Mouse (Mus musculus): ENCODE measurements around the gene Hivep3.

The Hivep3 gene

DNA sequence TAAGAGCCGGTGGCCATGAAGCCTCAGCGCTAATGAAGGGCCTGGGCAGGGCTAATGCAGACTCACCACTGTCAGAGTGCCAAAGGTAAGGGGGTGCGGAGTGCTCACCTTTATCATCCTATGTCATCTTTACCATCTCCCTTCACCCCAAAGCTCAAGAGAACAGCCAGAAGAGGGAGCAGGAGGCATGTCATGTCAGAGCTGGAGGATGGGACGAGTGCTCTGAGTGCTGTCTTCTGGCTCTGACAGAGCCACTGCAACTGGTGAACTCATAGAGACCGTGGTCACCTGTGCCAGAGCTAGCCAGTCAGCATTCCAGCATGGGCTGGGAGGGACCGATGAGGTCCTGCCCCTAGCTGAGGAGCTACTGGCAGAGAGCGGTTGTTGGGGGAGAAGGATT lies 27.2 kb downstream of the Hivep3 start:
- DNase-seq (ENCODE audit: low spot score in 2 of 2) = no peak

DNA sequence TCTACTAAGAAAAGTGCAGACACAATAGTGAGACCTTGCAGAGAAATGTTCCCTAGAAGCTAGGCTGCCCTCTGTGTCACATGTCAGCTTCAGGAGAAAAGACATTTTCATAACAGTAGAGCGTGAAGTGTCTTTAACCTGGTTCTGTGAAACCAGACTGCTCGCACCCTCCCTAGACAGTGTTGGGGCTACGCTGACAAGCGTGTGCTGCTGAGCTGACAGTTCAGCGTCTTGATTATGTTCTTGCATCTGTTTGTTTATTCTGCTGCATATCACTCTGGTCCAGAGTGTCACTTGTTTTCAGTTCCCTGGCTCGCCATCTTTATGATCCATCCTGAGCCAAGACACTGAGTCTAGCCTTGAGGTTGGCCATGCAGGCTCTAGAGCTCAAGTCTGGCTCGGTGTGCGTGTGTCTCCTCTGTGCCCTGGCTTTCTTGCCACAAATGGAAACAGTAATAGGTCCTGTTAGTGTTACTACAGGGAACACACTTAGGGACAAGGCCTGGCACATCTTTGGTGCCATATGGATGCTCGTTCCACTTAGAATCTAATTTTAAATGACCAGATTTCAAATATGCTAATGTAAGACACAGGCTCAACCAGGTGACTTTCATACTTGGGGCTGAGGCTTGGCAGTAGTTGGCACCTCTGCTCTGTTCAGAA lies 28.0 kb downstream of the Hivep3 start:
- no peak for DNase-seq (ENCODE audit: low spot score in 2 of 2)

DNA sequence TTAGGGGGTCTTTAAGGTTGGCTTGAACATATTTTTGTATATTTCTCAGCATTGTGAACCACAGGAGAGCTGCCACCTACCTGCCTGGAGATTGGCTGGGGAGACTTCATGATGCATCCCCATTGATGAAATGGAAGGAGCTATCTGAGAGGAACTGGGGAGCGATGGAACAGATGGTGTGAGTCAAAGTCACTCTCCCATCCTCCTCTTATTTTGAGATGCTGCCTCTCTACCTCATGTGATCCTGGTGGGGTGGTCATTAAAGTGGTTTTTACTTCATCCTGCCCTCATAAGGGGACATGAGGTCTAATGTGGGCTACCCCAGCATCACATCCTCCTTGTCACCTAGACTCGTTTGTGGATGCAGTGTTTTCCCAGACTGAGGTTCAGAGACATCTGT lies 28.6 kb downstream of the Hivep3 start:
- no peak for DNase-seq (ENCODE audit: low spot score in 2 of 2)

DNA sequence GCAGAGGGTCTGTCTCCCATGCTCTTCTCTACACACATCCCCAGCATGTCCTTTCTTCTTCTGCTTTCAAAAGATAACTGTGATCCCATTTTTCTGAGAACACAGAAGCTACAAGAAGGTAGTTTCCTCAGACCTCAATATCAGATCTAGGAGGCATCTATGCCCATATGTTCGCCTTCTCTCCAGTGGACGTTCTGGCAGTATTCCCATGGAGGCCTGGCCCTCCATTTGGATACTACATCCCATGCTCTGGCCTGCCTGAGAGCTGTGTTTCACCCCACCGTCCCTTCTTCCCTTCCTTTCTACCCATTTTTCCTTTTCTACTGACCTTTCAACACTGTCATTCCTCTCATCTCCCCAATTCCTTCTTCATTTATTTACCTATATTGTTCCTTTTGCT lies 34.5 kb downstream of the Hivep3 start:
- no peak for DNase-seq (ENCODE audit: low spot score in 2 of 2)

DNA sequence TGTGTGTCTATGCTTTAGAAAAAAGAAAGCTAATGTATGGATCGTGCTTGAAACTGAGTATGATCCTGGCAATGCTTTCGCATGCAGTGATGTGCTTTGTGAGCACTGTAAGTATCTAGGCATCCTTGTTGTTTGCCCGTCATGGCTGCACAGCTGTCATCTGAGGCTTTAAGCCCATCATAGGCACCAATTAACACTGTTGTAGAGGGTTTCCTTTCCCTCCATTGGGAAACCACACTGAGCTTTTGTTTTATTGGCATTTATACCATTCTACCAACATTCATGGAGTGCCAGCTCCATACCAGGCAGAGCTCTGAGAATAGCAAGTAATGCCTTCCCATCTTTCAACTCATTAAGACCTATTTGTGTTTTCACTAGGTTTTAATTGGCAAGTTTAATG lies 42.3 kb downstream of the Hivep3 start:
- no peak for DNase-seq (ENCODE audit: low spot score in 2 of 2)

DNA sequence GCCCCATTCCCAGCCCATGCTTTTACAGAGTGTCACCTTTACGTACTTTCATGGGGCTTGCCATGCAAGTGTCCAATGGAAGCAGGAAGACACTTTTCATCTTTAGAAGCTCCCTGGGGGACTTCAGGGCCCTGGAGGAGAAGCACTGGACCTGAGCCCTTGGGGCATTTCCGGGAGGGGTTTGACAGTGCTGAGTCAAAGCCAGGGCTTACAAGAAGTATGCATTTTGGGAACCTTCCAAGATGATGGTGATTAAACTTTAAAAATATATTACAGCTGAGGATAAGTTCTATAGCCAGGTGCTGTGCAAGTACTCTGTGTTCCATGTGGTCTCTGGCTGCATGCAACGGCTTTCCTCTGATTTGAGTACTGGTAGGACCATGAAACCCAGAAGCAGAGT lies 43.6 kb downstream of the Hivep3 start:
- no peak for DNase-seq (ENCODE audit: low spot score in 2 of 2)

DNA sequence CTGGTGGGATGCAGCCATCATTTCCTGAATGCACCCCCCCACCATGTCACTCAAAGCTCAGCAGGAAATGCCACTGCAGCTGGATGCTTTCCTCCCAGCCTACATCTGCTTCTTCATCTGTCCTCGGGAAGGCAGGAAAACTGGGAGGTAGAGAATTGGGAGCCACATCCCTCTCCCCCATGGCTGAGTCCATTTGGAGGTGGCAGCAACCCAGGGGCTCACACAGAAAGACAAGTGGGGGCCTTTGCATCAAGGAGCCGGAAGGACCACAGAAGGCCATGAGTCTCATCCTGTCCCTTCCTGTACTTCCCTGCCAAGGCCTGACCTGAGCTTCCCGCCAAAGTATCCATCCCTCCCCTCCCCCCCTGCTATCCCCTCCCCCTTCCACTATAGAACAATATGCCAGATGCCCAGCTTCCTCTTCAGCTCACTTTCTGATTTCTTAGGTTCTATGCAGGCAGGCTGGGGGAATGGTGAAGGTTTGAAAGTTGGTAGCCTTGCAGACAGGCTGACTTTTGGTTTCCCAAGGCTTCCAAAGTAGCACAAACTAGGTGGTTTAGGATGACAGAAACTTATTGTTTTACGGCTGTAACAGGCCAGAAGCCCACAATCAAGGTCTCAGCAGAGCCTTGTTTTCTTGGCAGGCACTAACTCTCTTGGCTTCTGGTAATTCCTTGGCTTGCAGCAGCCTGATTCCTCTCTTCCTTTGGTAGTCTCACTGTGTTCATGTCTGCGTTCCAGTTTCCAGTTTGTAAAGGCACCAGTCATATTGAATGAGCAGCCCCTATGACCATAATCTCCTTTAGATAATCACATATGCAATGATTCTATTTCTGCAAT lies 46.2 kb downstream of the Hivep3 start:
- DNase-seq (ENCODE audit: low spot score in 2 of 2) = no peak

DNA sequence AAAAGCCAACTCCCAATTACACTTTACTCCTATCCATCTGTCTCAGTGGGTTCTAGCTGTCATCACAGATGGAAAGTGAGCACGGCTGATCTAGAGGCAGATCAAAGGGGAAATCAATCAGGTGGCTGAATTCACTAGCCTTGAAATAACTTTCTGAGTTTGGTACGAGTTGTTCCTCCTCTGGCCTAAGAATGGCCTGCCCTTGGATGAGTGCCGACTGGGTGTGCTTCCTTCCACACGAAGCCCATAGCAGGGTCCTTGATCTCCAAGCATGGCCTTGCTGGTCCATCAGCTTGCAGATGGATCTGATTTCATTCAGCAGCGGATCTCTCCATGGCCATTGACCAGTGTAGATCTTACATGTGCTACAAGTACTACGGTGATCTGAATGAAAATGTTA lies 47.3 kb downstream of the Hivep3 start:
- peak in 1 of 2 experiments; percentile 35 for DNase-seq (ENCODE audit: low spot score in 2 of 2)

DNA sequence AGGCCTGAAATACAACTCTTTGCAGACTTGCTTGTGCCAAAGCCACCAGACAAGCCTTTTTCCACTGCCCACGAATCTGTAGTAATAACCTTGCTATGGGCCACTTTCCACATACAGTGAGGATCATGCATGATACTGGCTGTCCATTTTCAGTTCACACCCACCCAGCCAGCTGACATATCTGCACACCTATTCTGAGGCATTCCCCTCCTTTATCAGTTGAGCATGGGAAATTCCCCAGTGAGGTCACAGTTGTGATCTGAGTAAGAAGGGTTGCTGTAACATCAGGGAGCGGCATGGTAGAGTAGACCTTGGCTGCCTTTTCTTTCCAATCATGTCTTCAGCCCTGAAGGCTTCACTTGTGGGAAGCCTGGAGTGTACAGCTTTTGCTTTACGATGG lies 51.4 kb downstream of the Hivep3 start:
- no peak for DNase-seq (ENCODE audit: low spot score in 2 of 2)

DNA sequence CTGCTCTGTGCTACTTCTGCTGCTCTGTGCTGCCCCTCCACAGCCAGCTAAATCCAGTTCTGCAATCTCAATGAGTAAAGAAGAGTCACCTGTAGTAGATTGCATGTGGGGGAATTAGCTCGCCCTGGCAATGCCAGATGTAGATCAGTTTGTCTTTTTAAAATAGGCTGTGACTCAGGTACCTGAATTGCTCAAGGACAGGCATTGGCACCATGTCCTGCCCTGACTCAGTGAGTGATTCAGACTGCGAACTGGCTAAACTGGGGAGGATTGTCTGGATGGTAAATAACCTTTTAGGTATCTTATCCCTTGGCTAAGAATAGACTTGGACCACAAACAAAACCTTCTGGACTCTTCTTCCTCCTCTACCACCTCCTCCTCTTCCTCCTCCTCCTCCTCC lies 52.7 kb downstream of the Hivep3 start:
- DNase-seq (ENCODE audit: low spot score in 2 of 2) = no peak

DNA sequence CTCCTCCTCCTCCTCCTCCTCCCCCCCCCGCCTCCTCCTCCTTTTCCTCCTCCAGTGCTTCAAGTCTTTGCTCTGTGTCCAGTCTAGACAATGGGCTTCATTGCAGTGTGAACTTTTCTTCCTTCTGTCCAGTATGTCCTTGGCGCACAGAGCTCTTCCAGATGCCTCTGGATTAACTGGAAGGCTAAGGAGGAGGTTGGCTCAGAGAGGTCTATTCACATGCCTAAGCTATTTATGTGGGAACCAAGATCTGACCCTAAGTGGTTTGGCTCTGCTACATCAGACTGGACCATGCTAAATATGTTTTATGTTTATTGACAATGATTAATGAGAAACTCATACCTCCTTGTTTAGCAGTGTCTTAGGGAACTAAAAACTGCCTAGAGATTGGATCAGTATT lies 53.1 kb downstream of the Hivep3 start:
- DNase-seq (ENCODE audit: low spot score in 2 of 2) = no peak

DNA sequence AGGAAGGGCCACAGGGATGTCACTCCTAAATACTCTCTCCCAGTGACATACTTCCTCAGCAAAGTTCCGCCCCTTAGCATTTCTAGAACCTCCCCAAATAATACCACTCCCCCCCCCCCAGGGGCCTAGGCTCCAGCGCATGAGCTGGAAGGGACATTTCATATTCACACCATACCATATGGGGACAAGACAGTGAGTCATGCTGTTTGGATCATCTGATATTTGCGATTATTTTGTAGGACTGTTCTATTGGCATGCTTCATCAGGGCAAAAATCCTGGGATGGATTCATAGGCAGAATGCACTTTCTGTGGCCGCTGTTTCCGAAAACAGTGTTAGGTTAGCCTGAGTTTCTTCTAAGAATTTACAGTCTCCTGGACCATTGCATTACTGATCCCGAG lies 55.2 kb downstream of the Hivep3 start:
- DNase-seq (ENCODE audit: low spot score in 2 of 2) = no peak

DNA sequence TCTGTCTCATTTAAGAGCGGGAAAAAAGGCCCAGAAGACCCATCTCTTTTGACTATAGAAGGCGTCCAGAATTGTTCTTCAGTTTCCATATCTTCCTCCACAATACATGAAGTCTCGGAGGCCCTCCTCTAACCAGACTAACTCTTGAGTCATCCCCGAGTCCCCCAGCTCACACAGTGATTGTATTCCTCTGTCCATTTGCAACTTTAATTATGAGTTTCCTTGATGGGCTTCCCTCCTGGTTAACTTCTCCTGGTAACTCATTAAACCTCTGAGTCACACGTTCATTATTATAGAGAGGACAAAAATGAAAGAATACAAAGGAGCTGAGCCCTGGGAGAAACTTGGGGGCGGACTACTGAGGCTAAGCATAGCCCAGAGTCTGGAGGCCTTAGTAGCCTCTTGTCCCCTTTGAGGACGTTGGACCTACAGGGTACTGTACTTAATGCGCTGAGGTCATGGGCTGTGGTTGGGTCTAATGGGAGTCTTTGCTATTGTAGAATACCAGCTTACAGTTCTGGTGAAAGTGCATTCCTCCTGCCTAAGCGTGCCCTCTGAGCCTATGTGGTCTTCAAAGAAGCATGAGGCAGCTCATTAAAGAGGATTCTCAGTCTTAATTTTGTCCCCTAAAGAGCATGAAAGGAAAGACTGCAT lies 56.0 kb downstream of the Hivep3 start:
- DNase-seq (ENCODE audit: low spot score in 2 of 2) = no peak

DNA sequence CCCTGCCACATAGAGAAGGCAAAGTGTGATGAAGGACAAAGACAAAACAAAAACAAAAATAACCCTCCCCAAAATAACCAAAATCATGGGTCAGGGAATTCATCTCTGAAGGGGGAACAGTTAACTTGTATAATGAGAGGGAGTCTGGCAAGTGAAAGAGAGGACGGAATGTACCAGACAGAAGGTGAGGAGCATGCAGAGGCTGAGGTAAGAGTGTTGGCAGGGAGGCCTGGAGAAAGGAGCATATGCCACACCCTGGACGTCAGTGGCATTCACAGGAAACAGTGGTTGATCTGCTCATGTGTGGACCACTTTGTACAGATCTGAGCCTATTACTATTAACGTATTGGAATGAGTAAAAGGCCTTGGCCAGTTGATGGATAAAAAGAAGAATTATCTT lies 65.3 kb downstream of the Hivep3 start:
- no peak for DNase-seq (ENCODE audit: low spot score in 2 of 2)

DNA sequence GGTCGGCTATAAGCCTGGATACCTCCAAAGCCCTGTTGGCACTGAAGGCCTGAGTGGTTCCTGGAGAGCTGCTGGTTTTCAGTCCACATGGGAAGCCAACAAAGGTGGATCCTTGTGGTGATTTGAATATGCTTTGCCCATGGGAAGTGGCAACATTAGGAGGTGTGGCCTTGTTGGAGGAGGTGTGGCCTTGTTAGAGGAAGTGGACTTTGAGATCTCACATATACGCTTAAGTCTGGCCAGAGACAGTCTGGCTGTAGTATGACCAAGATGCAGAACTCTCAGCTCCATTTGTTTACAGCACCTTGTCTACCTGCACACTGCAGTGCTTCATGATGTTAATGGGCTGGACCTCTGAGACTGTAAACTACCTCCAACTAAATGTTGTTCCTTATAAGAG lies 73.0 kb downstream of the Hivep3 start:
- DNase-seq (ENCODE audit: low spot score in 2 of 2) = no peak

DNA sequence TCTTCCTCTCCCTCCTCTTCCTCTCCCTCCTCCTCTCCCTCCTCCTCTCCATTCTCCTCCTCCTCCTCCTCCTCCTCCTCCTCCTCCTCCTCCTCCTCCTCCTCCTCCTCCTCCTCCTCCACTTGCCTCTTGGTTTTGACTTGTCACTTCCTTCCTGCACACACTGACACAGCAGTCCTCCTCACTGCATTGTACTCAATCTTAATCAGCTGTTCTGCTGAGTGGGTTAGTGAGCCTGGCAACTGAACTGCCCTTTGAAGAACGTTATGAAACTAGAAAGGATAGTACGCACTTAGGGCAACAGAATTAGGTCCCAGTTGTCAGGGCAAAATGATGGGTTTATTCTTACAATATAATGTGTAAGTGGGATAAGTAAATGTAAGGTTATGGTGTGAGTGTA lies 73.8 kb downstream of the Hivep3 start:
- no peak for DNase-seq (ENCODE audit: low spot score in 2 of 2)

DNA sequence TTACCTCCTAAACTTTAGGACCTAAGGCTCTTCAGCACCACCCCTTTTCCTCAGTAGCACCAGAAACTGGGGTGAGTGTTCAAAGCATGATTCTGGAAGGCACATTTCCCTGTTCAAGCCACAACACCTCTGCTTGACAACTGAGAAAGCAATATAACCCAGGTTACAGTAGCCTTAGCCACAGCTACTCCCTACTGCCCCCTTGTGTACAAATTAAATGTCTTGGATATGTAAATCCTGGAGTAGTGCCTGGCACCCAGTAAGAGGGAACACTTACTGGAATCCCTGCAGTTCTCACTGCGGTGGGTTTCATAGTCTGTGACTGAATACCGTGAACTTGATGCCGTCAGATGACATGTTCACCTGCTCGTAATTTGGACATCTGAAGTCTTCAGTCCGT lies 75.7 kb downstream of the Hivep3 start:
- no peak for DNase-seq (ENCODE audit: low spot score in 2 of 2)

DNA sequence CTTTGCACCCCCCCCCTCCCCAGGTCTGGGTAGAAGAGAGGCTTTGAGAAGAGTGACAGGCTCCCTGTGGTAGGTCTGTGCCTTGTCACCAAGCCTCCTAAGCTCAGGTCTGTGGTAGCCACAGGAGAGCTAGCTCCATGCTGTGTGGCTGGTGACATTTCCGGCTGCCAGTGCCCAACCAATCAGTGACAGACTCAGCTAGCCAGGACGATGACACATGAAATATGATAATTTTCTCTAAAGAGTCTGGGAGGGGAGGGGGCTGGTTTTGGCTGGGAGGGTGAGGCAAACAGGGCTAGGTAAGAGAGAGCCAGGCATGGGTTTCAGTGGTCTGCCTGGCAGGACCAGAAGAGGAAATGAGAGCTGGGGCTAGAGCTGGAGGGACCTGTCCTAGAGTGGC lies 79.2 kb downstream of the Hivep3 start:
- DNase-seq (ENCODE audit: low spot score in 2 of 2) = no peak

DNA sequence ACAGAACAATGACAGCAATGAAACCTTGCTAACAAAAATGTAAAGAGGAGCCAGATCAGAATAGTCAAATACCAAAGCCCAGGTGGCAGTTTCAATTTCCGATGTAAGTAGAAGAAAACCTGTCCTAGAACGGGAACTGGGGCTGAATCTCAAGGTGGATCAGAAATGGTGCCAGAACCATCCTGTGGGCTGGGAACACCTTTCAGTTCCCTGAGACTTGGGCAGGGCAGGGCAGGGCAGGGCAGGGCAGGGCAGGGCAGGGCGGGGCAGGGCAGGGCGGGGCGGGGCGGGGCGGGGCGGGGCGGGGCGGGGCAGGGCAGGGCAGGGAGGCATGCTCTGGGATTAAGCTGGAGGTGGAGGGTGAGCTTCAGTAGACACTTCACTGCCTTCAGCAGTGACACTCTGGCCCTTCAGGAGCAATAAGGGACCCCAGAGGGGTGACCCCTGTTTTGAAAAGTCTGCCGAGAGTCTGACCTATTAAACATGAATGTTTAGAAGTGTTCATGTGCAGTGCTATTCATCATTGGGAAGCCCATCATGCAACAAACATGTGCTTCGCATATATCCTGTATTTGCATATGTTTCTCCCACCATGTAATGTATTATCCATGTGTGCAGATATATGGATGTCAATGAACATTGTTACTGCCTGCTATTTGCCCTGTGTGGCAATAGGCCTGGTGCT lies 80.1 kb downstream of the Hivep3 start:
- no peak for DNase-seq (ENCODE audit: low spot score in 2 of 2)

DNA sequence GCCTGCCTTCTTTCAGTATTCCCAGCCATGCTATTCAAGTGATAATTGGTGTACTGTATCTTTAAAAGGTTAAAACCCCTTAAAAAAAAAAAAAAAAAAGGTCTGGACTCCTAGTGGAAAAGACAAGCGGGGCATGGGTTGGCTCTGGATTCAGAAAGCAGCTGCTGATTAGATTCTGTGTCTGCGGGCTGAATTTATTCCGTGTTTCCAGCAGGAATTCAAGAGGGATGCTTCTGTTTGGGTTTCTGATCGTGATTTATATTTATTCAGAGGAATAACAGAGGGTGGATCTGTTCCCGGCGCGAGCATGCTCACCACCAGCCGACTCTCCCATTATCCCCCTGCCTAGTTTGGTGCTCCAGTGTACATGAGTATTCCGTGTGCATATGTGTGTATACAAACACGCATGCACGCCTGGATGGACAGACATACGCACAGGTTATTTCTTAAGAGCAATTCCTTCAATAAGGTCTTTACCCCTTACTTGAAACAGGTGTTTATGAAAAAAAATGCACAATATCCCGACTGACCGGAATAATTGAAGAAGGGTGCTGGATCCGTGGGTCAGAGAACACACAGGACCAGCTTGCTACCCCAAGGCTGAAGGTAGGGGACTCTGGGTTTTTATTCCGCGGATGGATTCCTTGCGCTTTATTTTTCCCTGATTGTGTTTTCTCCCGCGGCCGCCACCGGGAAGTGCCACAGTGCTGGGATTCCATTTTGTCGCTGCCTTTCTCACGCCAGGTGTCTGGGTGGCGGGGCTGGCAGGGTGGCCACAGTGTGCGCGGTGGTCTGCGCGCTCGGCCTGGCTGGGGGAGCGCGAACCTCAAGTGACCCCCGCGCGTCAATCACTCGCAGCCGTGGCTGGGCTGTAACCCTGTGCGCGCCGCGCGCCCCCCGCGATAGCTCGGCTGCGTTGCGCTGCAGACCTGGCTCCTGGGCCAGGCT lies 80.9 kb downstream of the Hivep3 start:
- no peak for DNase-seq (ENCODE audit: low spot score in 2 of 2)

DNA sequence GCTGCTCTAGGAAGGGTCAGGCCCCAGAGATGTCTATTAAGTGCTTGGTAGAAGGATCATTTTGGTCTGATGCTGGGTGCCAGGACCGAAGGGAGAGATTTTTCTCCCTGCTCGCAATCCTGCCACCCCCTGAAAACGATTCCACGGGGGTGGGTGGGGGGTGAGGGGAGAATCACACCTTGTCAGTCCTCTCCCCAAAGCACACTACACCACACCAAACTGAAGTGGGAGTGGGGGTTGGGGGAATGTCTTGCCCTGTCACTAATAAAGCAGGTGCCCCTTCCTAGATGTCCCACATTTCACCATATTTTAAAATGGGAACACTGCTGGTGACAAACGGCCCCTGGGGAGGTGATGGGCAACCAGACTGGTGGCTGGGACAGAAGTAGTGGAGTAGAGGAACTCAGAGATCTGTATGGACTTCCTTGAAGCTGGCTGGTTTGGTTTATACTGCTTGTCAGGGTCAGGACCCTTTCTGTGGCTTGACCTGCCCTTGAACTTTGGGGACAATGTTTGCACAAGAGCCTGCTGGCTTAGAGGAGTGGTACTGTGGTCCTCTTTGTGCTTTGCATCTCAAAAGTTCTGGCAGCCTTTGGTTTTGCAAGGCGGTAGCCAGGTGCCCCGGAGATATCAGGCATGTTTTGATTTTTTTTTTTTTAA lies 81.7 kb downstream of the Hivep3 start:
- DNase-seq (ENCODE audit: low spot score in 2 of 2) = no peak

Data from urinary bladder, postnatal 4 days (tissue).